Mouse (Mus musculus) bone marrow macrophage, adult 2 months (primary cell): Measurements from ENCODE around the gene C2cd2l.

ENCODE experiments used
- CTCF ChIP-seq: IDR thresholded peaks from 2 replicates; pipeline ENCODE4 v1.5.1; 2012; ENCODE audit warnings: low read depth, mild to moderate bottlenecking, low read length, moderate library complexity
- POLR2A ChIP-seq: IDR thresholded peaks from 2 replicates; pipeline ENCODE4 v1.6.1; 2012; ENCODE audit warnings: mild to moderate bottlenecking, low read depth, low read length, borderline replicate concordance

- TF ChIP-seq CTCF (no peak), POLR2A (no peak)
These were observed 28.5 kb upstream of the C2cd2l start for GRCm38 (mm10) chr9:44348546-44348945.
